ENCODE assay signal across 12 mouse cellular contexts in the genomic region with DNA sequence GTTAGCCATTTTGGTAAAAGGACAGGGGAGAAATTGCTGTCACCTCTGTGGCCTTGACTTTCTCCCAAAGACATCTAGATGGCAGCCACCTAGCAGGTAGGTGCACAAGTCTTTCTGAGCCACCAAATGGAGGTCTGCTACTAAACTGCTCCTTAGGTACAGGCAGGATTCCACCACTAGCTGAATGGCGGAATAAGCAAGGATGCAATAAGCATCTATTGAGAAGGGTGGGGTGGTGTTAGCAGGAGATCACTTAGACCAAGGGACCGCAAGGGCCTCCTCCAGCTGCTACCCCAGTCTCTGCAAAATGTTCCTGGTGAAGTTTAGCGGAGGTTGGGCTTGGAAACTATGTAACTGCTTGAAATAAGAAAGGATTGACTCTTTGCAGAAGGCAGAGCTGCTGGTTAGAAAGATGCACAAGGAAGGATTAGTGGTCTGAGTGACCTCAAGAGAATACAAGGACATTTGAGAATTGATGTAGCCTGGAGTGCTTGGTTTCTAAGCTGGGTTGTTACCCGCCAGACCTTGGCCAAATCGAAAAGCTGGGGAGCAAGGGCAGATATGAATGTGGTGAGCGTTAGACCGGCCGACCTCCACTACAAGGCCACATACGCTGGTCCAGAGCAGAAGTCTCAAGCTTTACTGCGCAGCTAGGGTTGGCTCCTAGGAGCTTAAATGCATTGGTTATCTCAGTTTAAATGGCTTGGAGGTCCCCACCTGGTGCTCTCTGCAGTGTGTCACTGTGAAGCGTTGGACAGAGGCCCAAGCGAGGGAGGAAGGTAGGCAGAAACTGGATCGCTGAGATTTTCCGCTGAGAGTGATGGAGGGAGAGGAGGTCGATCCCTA. TPM values are rescaled to one million over a fixed set of nuclear protein-coding genes. Genes with fewer than 3 reads are reported as not detected.
A peak's percentile ranks its signal among the peaks of the same experiment; 100 is the strongest.
DNase-seq lines count a peak whose midpoint lies in the region; ATAC-seq lines count a peak whose summit lies in the region.
"Had no signal": no experiment of that assay in that cellular context is flagged by ENCODE, and none has a peak within 500 bp of the region (broad histone marks: within the 10 kb centered on the region; RNA-seq: fewer than 3 reads in every experiment).

No protein-coding gene starts in this region.

- H3K4me3 ChIP-seq in forebrain, embryonic 15.5 days = peak overlapping the region; percentile 48
- H3K4me3 ChIP-seq in limb, embryonic 12.5 days (replicated peaks) = peak overlapping the region; percentile 37
- peak overlapping the region; percentile 35 for H3K4me3 ChIP-seq in neural tube, embryonic 15.5 days (replicated peaks)

- no peaks in the 10 kb centered on the region for H3K9me3 ChIP-seq in forebrain, embryonic 15.5 days
- H3K9me3 ChIP-seq in limb, embryonic 12.5 days = no peaks in the 10 kb centered on the region
- no peaks in the 10 kb centered on the region for H3K9me3 ChIP-seq in neural tube, embryonic 15.5 days (replicated peaks)
- H3K9me3 ChIP-seq: lung, embryonic 15.5 days had no signal

- no peak for ATAC-seq in forebrain, embryonic 15.5 days (replicated peaks)
- ATAC-seq in limb, embryonic 12.5 days (ENCODE audit: insufficient number of reproducible peaks, insufficient read depth, low FRiP score, low TSS enrichment, low read depth) = no peak
- ATAC-seq in neural tube, embryonic 15.5 days (ENCODE audit: low FRiP score) = no peak

- H3K4me1 ChIP-seq in forebrain, embryonic 15.5 days = peaks cover 46% of the 10 kb centered on the region
- H3K4me1 ChIP-seq in limb, embryonic 12.5 days (replicated peaks) = peaks cover 42% of the 10 kb centered on the region
- H3K4me1 ChIP-seq in neural tube, embryonic 15.5 days = peaks cover 43% of the 10 kb centered on the region

- peak; percentile 44 for DNase-seq in ovary, adult 18-20 months (ENCODE audit: low spot score)
- no peak for DNase-seq in ovary, postnatal 14 days (ENCODE audit: low spot score)
- DNase-seq in urinary bladder, postnatal 4 days (ENCODE audit: low spot score in 2 of 2) = no peak
- no peak for DNase-seq in retina, postnatal 1 day
- no peak for DNase-seq in layer of hippocampus, adult 8-10 months (ENCODE audit: low spot score in 2 of 2)
- DNase-seq: kidney, adult 2 months; spleen, adult 18-20 months had no signal

- WGBS in forebrain, embryonic 15.5 days = 9% methylated on average over 15 of the region's 15 CpGs
- WGBS in limb, embryonic 12.5 days = 2% methylated on average over 15 of the region's 15 CpGs
- 10% methylated on average over 15 of the region's 15 CpGs for WGBS in neural tube, embryonic 15.5 days

- peaks cover 88% of the 10 kb centered on the region for H3K27me3 ChIP-seq in forebrain, embryonic 15.5 days
- H3K27me3 ChIP-seq in limb, embryonic 12.5 days = peaks cover 96% of the 10 kb centered on the region
- peaks cover 96% of the 10 kb centered on the region for H3K27me3 ChIP-seq in neural tube, embryonic 15.5 days (replicated peaks)

- no peak overlapping the region for H3K9ac ChIP-seq in forebrain, embryonic 15.5 days (replicated peaks)
- H3K9ac ChIP-seq in limb, embryonic 12.5 days (replicated peaks) = no peak overlapping the region
- no peak overlapping the region for H3K9ac ChIP-seq in neural tube, embryonic 15.5 days (replicated peaks)
- H3K9ac ChIP-seq: lung, embryonic 15.5 days had no signal

- no peaks in the 10 kb centered on the region for H3K36me3 ChIP-seq in forebrain, embryonic 15.5 days
- H3K36me3 ChIP-seq in limb, embryonic 12.5 days = no peaks in the 10 kb centered on the region
- H3K36me3 ChIP-seq in neural tube, embryonic 15.5 days = no peaks in the 10 kb centered on the region
- H3K36me3 ChIP-seq: lung, embryonic 15.5 days had no signal

- H3K4me2 ChIP-seq in forebrain, embryonic 15.5 days (replicated peaks) = peak overlapping the region; percentile 70
- H3K4me2 ChIP-seq in limb, embryonic 12.5 days = peak overlapping the region; percentile 54
- peak overlapping the region; percentile 64 for H3K4me2 ChIP-seq in neural tube, embryonic 15.5 days

- no peak overlapping the region for H3K27ac ChIP-seq in forebrain, embryonic 15.5 days (replicated peaks)
- no peak overlapping the region for H3K27ac ChIP-seq in limb, embryonic 12.5 days
- H3K27ac ChIP-seq in neural tube, embryonic 15.5 days (replicated peaks) = no peak overlapping the region
- H3K27ac ChIP-seq: lung, embryonic 15.5 days had no signal

RNA-seq across cellular contexts. Expression of a gene that starts 0.6 kb away (rescaled TPM):
- polyA plus RNA-seq in forebrain, embryonic 15.5 days (2015; fragmentation: Nextera tagmentation; extraction: Ambion mirVana) = 7.2 and 7.5 TPM in 2 replicates
- polyA plus RNA-seq in limb, embryonic 12.5 days (2016; fragmentation: Nextera tagmentation; extraction: Ambion mirVana) = not detected in 2 replicates
- 0.20 TPM in 1 of 2 replicates, not detected in the other for polyA plus RNA-seq in neural tube, embryonic 15.5 days (2015; fragmentation: Nextera tagmentation; extraction: Ambion mirVana)
- total RNA-seq in layer of hippocampus, adult 8-10 months (2022) = under 1 TPM in 3 of 4 experiments, not detected in 1; 0.30 to 0.67 (median 0.37) TPM
- polyA plus RNA-seq: gonadal fat pad, adult 2 months; kidney, adult 2 months; lung, embryonic 15.5 days had no signal

RNA-seq across cellular contexts. Expression of a gene that starts 30.2 kb away (rescaled TPM):
- 39.2 TPM in 2 replicates for polyA plus RNA-seq in forebrain, embryonic 15.5 days (2015; fragmentation: Nextera tagmentation; extraction: Ambion mirVana)
- 55.0 and 56.8 TPM in 2 replicates for polyA plus RNA-seq in limb, embryonic 12.5 days (2016; fragmentation: Nextera tagmentation; extraction: Ambion mirVana)
- polyA plus RNA-seq in neural tube, embryonic 15.5 days (2015; fragmentation: Nextera tagmentation; extraction: Ambion mirVana) = 24.6 and 30.2 TPM in 2 replicates
- 10 to 100 TPM; 17.7 to 23.0 (median 20.5) TPM for total RNA-seq in layer of hippocampus, adult 8-10 months (2022)
